Mouse (Mus musculus) megakaryocyte, embryonic 14.5 days (primary cell): ENCODE results near the gene Epgn. TPM values are rescaled to one million over a fixed set of nuclear protein-coding genes. Genes with fewer than 3 reads are reported as not detected.
A peak's percentile ranks its signal among the peaks of the same experiment; 100 is the strongest.

Source experiments
- H3K27me3 ChIP-seq: replicated peaks from 2 replicates; pipeline ENCODE3; 2012; ENCODE audit warnings: inconsistent platforms
- H3K36me3 ChIP-seq: replicated peaks from 2 replicates; pipeline ENCODE3; 2012; ENCODE audit warnings: low read length, inconsistent platforms, mixed read lengths
- H3K4me1 ChIP-seq: 2 replicates; pipeline ENCODE4 v1.6.1; 2012; ENCODE audit warnings: inconsistent platforms
- H3K4me3 ChIP-seq: replicated peaks from 2 replicates; pipeline ENCODE3; 2012; ENCODE audit warnings: moderate library complexity, mild to moderate bottlenecking, inconsistent platforms
- H3K9me3 ChIP-seq: 2 replicates; pipeline ENCODE4 v1.6.1; 2012; ENCODE audit warnings: inconsistent platforms
- FLI1 ChIP-seq: IDR thresholded peaks from 2 replicates; pipeline ENCODE4 v1.6.1; 2012; ENCODE audit warnings: low read length, inconsistent platforms, mixed read lengths
- GATA1 ChIP-seq: IDR thresholded peaks from 3 replicates; pipeline ENCODE4 v1.6.1; 2012; ENCODE audit warnings: mixed read lengths, low read length, inconsistent platforms, borderline replicate concordance
- polyA plus RNA-seq: library from polyadenylated mRNA; stranded (reverse); fragments of >175 nt; gene quantifications from 2 replicates; pipeline ENCODE4 v1.2.3, GENCODE M21; 2012; ENCODE audit warnings: low replicate concordance; ENCODE audit not compliant: insufficient read depth

Gene Epgn
- polyA plus RNA-seq = not detected in 2 replicates

GRCm38 (mm10) chr5:91027164-91027563, at the start of gene Epgn:
Epgn (plus strand) TSS chr5:91027464.
- Histone ChIP-seq H3K4me3 (no peak within 1 kb of the TSS), H3K36me3 (no peaks in the 10 kb centered on the region), H3K9me3 (no peaks in the 10 kb centered on the region), H3K4me1 (peaks cover 11% of the 10 kb centered on the region), H3K27me3 (no peaks in the 10 kb centered on the region)
- TF ChIP-seq FLI1 (no peak), GATA1 (no peak)

GRCm38 (mm10) chr5:90980297-90980696, 47.0 kb upstream of the Epgn start:
- Histone ChIP-seq H3K27me3 (no peaks in the 10 kb centered on the region), H3K4me1 (no peaks in the 10 kb centered on the region), H3K4me3 (no peak overlapping the region), H3K36me3 (peaks cover 13% of the 10 kb centered on the region), H3K9me3 (no peaks in the 10 kb centered on the region)
- TF ChIP-seq GATA1 (no peak), FLI1 (no peak)

DNA sequence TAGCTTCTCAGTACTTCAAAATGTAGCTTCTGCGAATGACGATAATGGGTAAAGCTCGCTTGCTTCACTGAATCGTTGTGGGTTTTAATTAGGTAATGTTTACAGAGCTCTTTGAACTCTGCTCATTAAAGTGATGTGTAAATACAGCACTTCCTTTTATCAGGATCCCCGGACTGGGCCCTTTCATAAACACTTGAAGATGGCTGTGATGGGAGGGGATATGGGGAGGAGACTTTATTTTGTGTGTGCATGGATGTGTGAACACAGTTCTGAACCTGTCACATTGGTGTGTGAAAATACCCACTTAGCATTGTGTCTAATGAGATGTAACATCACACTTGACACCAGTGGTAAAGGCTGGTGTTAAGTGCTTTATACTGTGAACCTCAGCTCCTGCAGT, 39.7 kb upstream of the Epgn start:
- H3K4me3 ChIP-seq = no peak overlapping the region
- H3K4me1 ChIP-seq = no peaks in the 10 kb centered on the region
- peaks cover 5% of the 10 kb centered on the region; the same call in 1 of the 2 replicates for H3K9me3 ChIP-seq
- TF ChIP-seq GATA1 (no peak), FLI1 (no peak)
- no peaks in the 10 kb centered on the region for H3K27me3 ChIP-seq
- no peaks in the 10 kb centered on the region for H3K36me3 ChIP-seq

GRCm38 (mm10) chr5:90988149-90988548, 39.1 kb upstream of the Epgn start:
- Histone ChIP-seq H3K36me3 (no peaks in the 10 kb centered on the region), H3K9me3 (peaks cover 5% of the 10 kb centered on the region; the same call in 1 of the 2 replicates), H3K4me1 (no peaks in the 10 kb centered on the region), H3K4me3 (no peak overlapping the region), H3K27me3 (no peaks in the 10 kb centered on the region)
- TF ChIP-seq FLI1 (no peak), GATA1 (no peak)

DNA sequence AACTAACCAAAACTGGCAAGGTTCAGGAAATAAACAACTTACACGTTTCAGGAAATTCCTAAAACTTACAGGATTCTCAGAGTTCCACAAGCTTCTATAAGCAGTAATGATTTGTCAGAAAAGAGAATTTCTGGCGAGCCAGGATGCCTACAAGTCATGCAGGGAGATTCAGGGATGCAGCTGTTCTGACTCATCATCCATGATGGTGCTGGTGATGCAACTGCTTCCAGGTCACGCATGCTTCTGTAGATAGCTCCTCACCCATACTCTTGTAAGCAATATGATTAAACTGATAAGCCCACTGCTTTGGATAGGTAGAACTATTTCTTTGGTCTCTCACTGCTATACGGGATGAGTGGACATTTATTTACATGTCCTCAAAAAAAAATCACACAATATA, 38.7 kb upstream of the Epgn start:
- H3K4me3 ChIP-seq = peak overlapping the region; percentile 40
- H3K4me1 ChIP-seq = no peaks in the 10 kb centered on the region
- no peak for TF ChIP-seq GATA1
- no peak for TF ChIP-seq FLI1
- peaks cover 5% of the 10 kb centered on the region; the same call in 1 of the 2 replicates for H3K9me3 ChIP-seq
- H3K36me3 ChIP-seq = no peaks in the 10 kb centered on the region
- no peaks in the 10 kb centered on the region for H3K27me3 ChIP-seq

DNA sequence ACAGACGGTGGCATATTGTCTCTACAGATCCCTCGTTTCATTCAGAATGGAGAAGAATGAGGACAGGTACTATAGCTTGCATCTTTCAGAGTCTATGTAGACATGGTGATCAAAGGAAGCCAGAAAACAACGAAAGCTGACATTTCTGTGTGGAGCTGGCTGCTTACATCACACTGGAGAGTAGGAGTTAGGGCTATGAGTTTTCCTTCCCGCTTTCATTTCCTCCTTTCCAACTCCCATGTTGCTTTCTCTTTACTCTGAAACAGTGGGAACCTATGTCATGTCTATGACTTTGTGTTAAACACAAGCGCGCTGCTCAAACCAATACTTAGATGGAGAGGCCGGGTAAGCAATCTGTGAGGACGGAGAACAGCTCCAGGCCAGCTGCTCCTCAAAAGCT, 27.3 kb upstream of the Epgn start:
- TF ChIP-seq GATA1 (no peak), FLI1 (no peak)

GRCm38 (mm10) chr5:91015216-91015615, 12.0 kb upstream of the Epgn start:
- Histone ChIP-seq H3K4me1 (no peaks in the 10 kb centered on the region), H3K36me3 (no peaks in the 10 kb centered on the region), H3K27me3 (no peaks in the 10 kb centered on the region), H3K9me3 (no peaks in the 10 kb centered on the region), H3K4me3 (no peak overlapping the region)
- TF ChIP-seq FLI1 (no peak), GATA1 (no peak)

More for the DNA sequence above, 27.3 kb upstream of the Epgn start:
- H3K4me3 ChIP-seq = no peak overlapping the region
- no peaks in the 10 kb centered on the region for H3K27me3 ChIP-seq
- no peaks in the 10 kb centered on the region for H3K4me1 ChIP-seq
- H3K36me3 ChIP-seq = no peaks in the 10 kb centered on the region
- H3K9me3 ChIP-seq = no peaks in the 10 kb centered on the region

- Histone ChIP-seq H3K27me3 (no peaks in the 10 kb centered on the region), H3K36me3 (no peaks in the 10 kb centered on the region), H3K4me3 (no peak overlapping the region), H3K9me3 (no peaks in the 10 kb centered on the region), H3K4me1 (peaks cover 8% of the 10 kb centered on the region)
- TF ChIP-seq FLI1 (no peak), GATA1 (no peak)
These were observed 4.2 kb upstream of the Epgn start for GRCm38 (mm10) chr5:91023114-91023513.

- Histone ChIP-seq H3K4me3 (no peak overlapping the region), H3K4me1 (peaks cover 8% of the 10 kb centered on the region), H3K27me3 (no peaks in the 10 kb centered on the region), H3K9me3 (no peaks in the 10 kb centered on the region), H3K36me3 (no peaks in the 10 kb centered on the region)
- no peak for TF ChIP-seq GATA1
- TF ChIP-seq FLI1 = no peak
These were observed 576 bp downstream of the Epgn start for GRCm38 (mm10) chr5:91027840-91028239.

- H3K27me3 ChIP-seq = no peaks in the 10 kb centered on the region
- H3K4me3 ChIP-seq = no peak overlapping the region
- peaks cover 6% of the 10 kb centered on the region; the same call in 1 of the 2 replicates for H3K4me1 ChIP-seq
- no peaks in the 10 kb centered on the region for H3K9me3 ChIP-seq
- no peaks in the 10 kb centered on the region for H3K36me3 ChIP-seq
- TF ChIP-seq FLI1 = no peak
- no peak for TF ChIP-seq GATA1
These were observed 3.4 kb downstream of the Epgn start for GRCm38 (mm10) chr5:91030629-91031028.

GRCm38 (mm10) chr5:91035341-91035740, 8.1 kb downstream of the Epgn start:
- no peak for TF ChIP-seq GATA1
- no peak for TF ChIP-seq FLI1
- no peak overlapping the region for H3K4me3 ChIP-seq
- no peaks in the 10 kb centered on the region for H3K9me3 ChIP-seq
- peaks cover 8% of the 10 kb centered on the region; the same call in 1 of the 2 replicates for H3K4me1 ChIP-seq
- no peaks in the 10 kb centered on the region for H3K27me3 ChIP-seq
- H3K36me3 ChIP-seq = no peaks in the 10 kb centered on the region
